Mouse (Mus musculus) thymus, postnatal 0 days (tissue): ENCODE measurements around the gene Dusp19. TPM values are rescaled to one million over a fixed set of nuclear protein-coding genes. Genes with fewer than 3 reads are reported as not detected.

ENCODE experiments used
- DNase-seq: peaks from one replicate; pipeline ENCODE4 v3.0.0-alpha.2; 2015; ENCODE audit warnings: low spot score
- microRNA counts: library from miRNA; unstranded; fragments of <30 nt; microRNA quantifications from one replicate; lab custom pipeline; 2015
- microRNA-seq: library from miRNA; unstranded; fragments of <30 nt; microRNA quantifications from one replicate; pipeline ENCODE4, GENCODE M21; 2016; ENCODE audit warnings: borderline number of aligned reads
- polyA plus RNA-seq: library from polyadenylated mRNA; unstranded; fragments of >200 nt; fragmentation: Nextera tagmentation; extraction: Ambion mirVana; gene quantifications from 2 replicates; pipeline ENCODE4 v1.2.1, GENCODE M21; 2015

Dusp19 gene
- polyA plus RNA-seq, 1 experiment from 2014 or later, result 16.7 TPM

GRCm38 (mm10) chr2:80638364-80639241, 21.8 kb downstream of the Dusp19 start:
- DNase-seq, result peak; percentile 90

GRCm38 (mm10) chr2:80639398-80639797, 22.6 kb downstream of the Dusp19 start:
- DNase-seq, result no peak

- no peak for DNase-seq
These were observed 23.0 kb downstream of the Dusp19 start for GRCm38 (mm10) chr2:80639864-80640263.

GRCm38 (mm10) chr2:80661414-80661813, 44.6 kb downstream of the Dusp19 start:
- no peak for DNase-seq

GRCm38 (mm10) chr2:80662682-80663081, 45.8 kb downstream of the Dusp19 start:
- DNase-seq, result no peak

- DNase-seq, result no peak
These were observed 50.6 kb downstream of the Dusp19 start for GRCm38 (mm10) chr2:80667396-80667964.

- peak; percentile 16 for DNase-seq
These were observed 53.2 kb downstream of the Dusp19 start for GRCm38 (mm10) chr2:80669868-80670666.

- DNase-seq, result no peak
These were observed 62.0 kb downstream of the Dusp19 start for GRCm38 (mm10) chr2:80678803-80679202.

MicroRNA genes within 50 kb of the gene (microRNA counts, 519-probe panel; counts per million panel counts)
- 473 counts per million, percentile 71 among the panel's probes with 10 or more counts for microRNA mmu-miR-684 (lab: Ali Mortazavi, UCI)

Small RNA genes within 50 kb of the gene (microRNA-seq; reads per million reads assigned to microRNA genes)
- gene Mir684-1, result not detected

Other genes starting within 250 kb of the Dusp19 start
- 0.10 and 0.28 TPM in 2 replicates for gene Frzb, start 169.4 kb upstream of the Dusp19 start, polyA plus RNA-seq
- 15.0 and 16.7 TPM in 2 replicates for gene Nckap1, start 35.7 kb upstream of the Dusp19 start, polyA plus RNA-seq
- gene Nup35, start 191 bp downstream of the Dusp19 start, polyA plus RNA-seq, result 42.7 and 45.2 TPM in 2 replicates